Mouse (Mus musculus): ENCODE measurements around the gene Herc4.

DNA sequence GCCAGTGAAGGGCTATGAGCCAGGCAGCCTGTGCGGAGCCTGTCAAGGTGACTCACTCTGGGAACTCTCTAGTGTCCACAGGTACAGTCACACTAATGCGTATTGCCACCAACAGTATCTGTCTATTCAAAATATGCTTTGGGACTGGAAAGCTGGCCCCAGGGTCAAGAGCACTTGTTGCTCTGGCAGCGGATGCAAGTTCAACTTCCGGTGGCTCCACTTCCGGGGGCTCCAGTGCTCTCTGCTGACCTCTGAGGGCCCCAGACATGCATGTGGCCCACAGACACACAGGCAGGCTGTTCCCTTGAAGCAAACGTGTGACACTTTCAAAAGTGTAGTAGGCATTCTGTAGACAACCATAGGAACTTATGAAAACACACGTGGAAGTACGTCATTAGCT, 42.1 kb upstream of the Herc4 start:
- TF ChIP-seq CTCF (IDR thresholded peaks at IDR 0.05; ENCODE audit: low read depth) (no peak), EP300 (optimal IDR thresholded peaks at IDR 0.05) (no peak)
